In the genomic region with DNA sequence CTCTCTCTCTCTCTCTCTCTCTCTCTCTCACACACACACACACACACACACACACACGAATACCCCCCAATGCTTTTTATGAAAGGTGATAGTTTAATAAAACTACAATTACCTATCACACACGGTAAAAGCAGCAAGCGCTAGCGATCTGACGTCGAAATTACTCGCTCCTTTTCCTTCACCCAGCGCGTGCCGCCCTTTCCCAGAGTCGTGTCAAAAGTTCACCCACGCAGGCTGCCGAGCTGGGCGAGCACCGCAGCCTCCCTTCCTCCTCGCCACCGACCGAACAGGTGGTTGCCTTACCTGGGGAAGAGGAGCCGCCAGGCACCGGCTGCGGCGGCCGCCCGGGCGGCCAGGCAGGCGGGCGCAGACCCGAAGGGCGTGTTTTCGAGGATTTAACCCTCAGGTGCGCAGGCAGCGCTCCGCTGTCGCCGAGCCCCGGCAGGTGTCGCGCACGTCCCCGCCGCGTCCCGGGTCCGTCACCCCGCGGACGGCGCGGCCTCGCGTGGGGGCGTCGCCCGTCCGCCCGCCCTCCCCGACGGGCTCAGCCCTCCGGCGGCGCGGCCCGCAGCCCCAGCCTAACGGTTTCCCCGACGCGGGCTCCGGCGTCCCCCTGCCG, we compare ENCODE assay signal across 8 mouse cellular contexts. TPM values are rescaled to one million over a fixed set of nuclear protein-coding genes. Genes with fewer than 3 reads are reported as not detected.
A peak's percentile ranks its signal among the peaks of the same experiment; 100 is the strongest.
DNase-seq lines count a peak whose midpoint lies in the region; ATAC-seq and TF ChIP-seq lines count a peak whose summit lies in the region.

No protein-coding gene starts in this region.

- no peak for TF ChIP-seq CTCF in ES-Bruce4 (IDR thresholded peaks at IDR 0.05; ENCODE audit: low read depth, low read length)

- H3K4me3 ChIP-seq in heart, embryonic 13.5 days = peak overlapping the region; percentile 96
- H3K4me3 ChIP-seq in ES-Bruce4 (ENCODE audit: low read depth, low read length) = peak overlapping the region; percentile 84
- H3K4me3 ChIP-seq in hindbrain, embryonic 16.5 days (ENCODE audit: low read length) = peak overlapping the region; percentile 97
- H3K4me3 ChIP-seq in liver, embryonic 12.5 days = peak overlapping the region; percentile 88

- H3K27ac ChIP-seq in heart, embryonic 13.5 days (replicated peaks) = peak overlapping the region; percentile 90
- no peak overlapping the region for H3K27ac ChIP-seq in ES-Bruce4 (ENCODE audit: insufficient read depth, low read length)
- H3K27ac ChIP-seq in hindbrain, embryonic 16.5 days (ENCODE audit: low read depth, low read length) = peak overlapping the region; percentile 92
- peak overlapping the region; percentile 77 for H3K27ac ChIP-seq in liver, embryonic 12.5 days

- peaks cover 9% of the 10 kb centered on the region for H3K27me3 ChIP-seq in heart, embryonic 13.5 days (replicated peaks)
- H3K27me3 ChIP-seq in ES-Bruce4 (ENCODE audit: control insufficient read depth, insufficient read depth, low read length, poor library complexity, severe bottlenecking) = no peaks in the 10 kb centered on the region
- H3K27me3 ChIP-seq in hindbrain, embryonic 16.5 days (replicated peaks; ENCODE audit: control insufficient read depth, insufficient read depth, low read length) = no peaks in the 10 kb centered on the region
- peaks cover 15% of the 10 kb centered on the region; the same call in 1 of the 2 replicates for H3K27me3 ChIP-seq in liver, embryonic 12.5 days (replicated peaks)

- H3K9ac ChIP-seq in heart, embryonic 13.5 days = peak overlapping the region; percentile 98
- H3K9ac ChIP-seq in ES-Bruce4 (ENCODE audit: low read depth, poor library complexity, severe bottlenecking) = peak overlapping the region; percentile 98
- peak overlapping the region; percentile 96 for H3K9ac ChIP-seq in hindbrain, embryonic 16.5 days (ENCODE audit: low read depth, low read length)
- H3K9ac ChIP-seq in liver, embryonic 12.5 days = peak overlapping the region; percentile 89

- no peak for TF ChIP-seq EP300 in ES-Bruce4 (IDR thresholded peaks at IDR 0.05; ENCODE audit: insufficient read depth, low read depth, low read length)

- intact Hi-C loops in heart, postnatal 25 days (cut with DNase I) = loop anchor here (5.0 kb wide), 1 partner anchor 107 kb away; no protein-coding TSS in a partner anchor

- DNase-seq in heart, postnatal 25 days (ENCODE audit: low spot score) = no peak
- DNase-seq in cerebellum, postnatal 25 days = peak; percentile 52 to 63
- peak; percentile 57 for DNase-seq in neural tube, embryonic 10.5 days (ENCODE audit: extremely low spot score, low spot score)
- peak; percentile 84 for DNase-seq in thymus, postnatal 4 days

- H3K4me2 ChIP-seq in heart, embryonic 13.5 days = peak overlapping the region; percentile 87
- H3K4me2 ChIP-seq in hindbrain, embryonic 16.5 days (ENCODE audit: low read length) = peak overlapping the region; percentile 74
- peak overlapping the region; percentile 97 for H3K4me2 ChIP-seq in liver, embryonic 12.5 days

- H3K9me3 ChIP-seq in heart, embryonic 13.5 days = no peaks in the 10 kb centered on the region
- H3K9me3 ChIP-seq in ES-Bruce4 (replicated peaks; ENCODE audit: control insufficient read depth, insufficient read depth, low read length, poor library complexity, severe bottlenecking) = no peaks in the 10 kb centered on the region
- no peaks in the 10 kb centered on the region for H3K9me3 ChIP-seq in hindbrain, embryonic 16.5 days (ENCODE audit: control insufficient read depth, low read length)
- no peaks in the 10 kb centered on the region for H3K9me3 ChIP-seq in liver, embryonic 12.5 days (replicated peaks)

- no peaks in the 10 kb centered on the region for H3K36me3 ChIP-seq in heart, embryonic 13.5 days
- H3K36me3 ChIP-seq in ES-Bruce4 (ENCODE audit: control insufficient read depth, insufficient read depth, low read length, poor library complexity, severe bottlenecking) = no peaks in the 10 kb centered on the region
- no peaks in the 10 kb centered on the region for H3K36me3 ChIP-seq in hindbrain, embryonic 16.5 days (ENCODE audit: control insufficient read depth, insufficient read depth, low read length)
- no peaks in the 10 kb centered on the region for H3K36me3 ChIP-seq in liver, embryonic 12.5 days

- WGBS in heart, embryonic 13.5 days = under 1% methylated on average over 68 of the region's 70 CpGs
- under 1% methylated on average over 47 of the region's 70 CpGs for WGBS in hindbrain, embryonic 16.5 days
- WGBS in liver, embryonic 12.5 days (ENCODE audit: insufficient replicate concordance) = 1% methylated on average over 21 of the region's 70 CpGs

- no peak for TF ChIP-seq POLR2A in ES-Bruce4 (IDR thresholded peaks at IDR 0.05; ENCODE audit: insufficient read depth, low read length)

- ATAC-seq in heart, embryonic 13.5 days (ENCODE audit: extremely low read depth, insufficient number of reproducible peaks, low FRiP score, low TSS enrichment) = peak; percentile 74
- ATAC-seq in hindbrain, embryonic 16.5 days = peak; percentile 71
- ATAC-seq in liver, embryonic 12.5 days = peak; percentile 83

- peaks cover 14% of the 10 kb centered on the region for H3K4me1 ChIP-seq in heart, embryonic 13.5 days
- no peaks in the 10 kb centered on the region for H3K4me1 ChIP-seq in ES-Bruce4 (ENCODE audit: control insufficient read depth, insufficient read depth, low read length)
- H3K4me1 ChIP-seq in hindbrain, embryonic 16.5 days (ENCODE audit: control insufficient read depth, insufficient read depth, low read depth, low read length) = peaks cover 7% of the 10 kb centered on the region
- peaks cover 26% of the 10 kb centered on the region for H3K4me1 ChIP-seq in liver, embryonic 12.5 days

RNA-seq across cellular contexts. Expression of a gene that starts 0.6 kb away (rescaled TPM):
- 21.5 and 22.1 TPM in 2 replicates for polyA plus RNA-seq in heart, embryonic 13.5 days (2015; fragmentation: Nextera tagmentation; extraction: Ambion mirVana)
- 10 to 100 TPM; 15.1 to 18.0 TPM for total RNA-seq in heart, postnatal 25 days (2021)
- polyA plus RNA-seq in ES-Bruce4 (2011; ENCODE audit: insufficient read depth, insufficient read length, low read depth, missing spikeins) = 47.4 and 47.7 TPM in 2 replicates
- polyA plus RNA-seq in hindbrain, embryonic 16.5 days (2015; fragmentation: Nextera tagmentation; extraction: Ambion mirVana) = 46.2 and 57.1 TPM in 2 replicates
- polyA plus RNA-seq in liver, embryonic 12.5 days (2016; fragmentation: Nextera tagmentation; extraction: Ambion mirVana) = 13.2 and 13.5 TPM in 2 replicates
